Mouse (Mus musculus) gonadal fat pad, adult 2 months (tissue): ENCODE measurements around the gene Scn11a. TPM values are rescaled to one million over a fixed set of nuclear protein-coding genes. Genes with fewer than 3 reads are reported as not detected.

Source experiments
- DNase-seq: peaks from one replicate; pipeline ENCODE4 v3.0.0-alpha.2; 2012; ENCODE audit warnings: low read depth
- polyA plus RNA-seq: library from polyadenylated mRNA; depleted of rRNA; stranded (reverse); fragments of >200 nt; gene quantifications from 2 replicates; pipeline ENCODE4 v1.2.3, GENCODE M21; 2012; rRNA removed

Gene Scn11a
- polyA plus RNA-seq, result not detected in 2 replicates

DNA sequence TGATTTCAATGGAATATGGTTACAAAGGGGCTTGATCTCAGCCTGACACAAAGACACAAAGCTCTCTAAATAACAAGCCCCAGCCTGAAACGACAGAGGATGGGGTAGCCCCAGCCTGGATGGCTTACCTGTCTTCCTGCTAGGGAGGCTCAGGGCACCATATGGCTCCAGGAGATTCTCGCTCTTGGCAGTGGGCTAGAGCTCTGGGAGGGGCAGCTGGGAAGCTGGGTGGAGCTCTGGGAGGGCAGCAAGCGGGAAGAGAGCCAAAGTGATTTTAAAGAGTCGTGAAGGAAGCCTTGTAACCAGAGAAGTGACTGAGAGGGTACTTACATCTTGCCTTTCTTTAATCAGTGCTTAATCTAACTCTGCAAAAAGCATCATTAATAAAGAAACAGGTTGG lies at the start of gene Scn11a:
Scn11a (minus strand) TSS at position 160 of the 400 bp plus-strand sequence.
- DNase-seq, result no peak

DNA sequence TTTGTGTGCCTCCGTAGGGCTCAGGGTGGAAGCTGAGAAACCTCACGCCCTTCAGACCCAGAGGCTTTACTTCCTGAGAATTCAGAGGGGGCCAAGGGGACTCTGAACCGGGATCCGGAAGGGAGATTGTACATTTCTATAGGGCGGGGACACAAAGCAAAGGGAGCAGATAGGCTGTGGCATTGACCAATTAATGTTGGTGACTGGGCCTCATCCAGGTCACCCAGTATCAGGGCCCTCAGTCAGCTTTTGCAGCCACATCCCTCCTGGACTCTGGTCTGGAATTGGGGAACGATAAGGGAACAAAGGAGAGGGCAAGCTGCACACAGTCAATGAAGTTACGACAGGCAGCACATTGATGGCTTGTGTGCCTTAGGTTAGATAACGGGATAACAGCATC lies 28.9 kb upstream of the Scn11a start:
- no peak for DNase-seq

DNA sequence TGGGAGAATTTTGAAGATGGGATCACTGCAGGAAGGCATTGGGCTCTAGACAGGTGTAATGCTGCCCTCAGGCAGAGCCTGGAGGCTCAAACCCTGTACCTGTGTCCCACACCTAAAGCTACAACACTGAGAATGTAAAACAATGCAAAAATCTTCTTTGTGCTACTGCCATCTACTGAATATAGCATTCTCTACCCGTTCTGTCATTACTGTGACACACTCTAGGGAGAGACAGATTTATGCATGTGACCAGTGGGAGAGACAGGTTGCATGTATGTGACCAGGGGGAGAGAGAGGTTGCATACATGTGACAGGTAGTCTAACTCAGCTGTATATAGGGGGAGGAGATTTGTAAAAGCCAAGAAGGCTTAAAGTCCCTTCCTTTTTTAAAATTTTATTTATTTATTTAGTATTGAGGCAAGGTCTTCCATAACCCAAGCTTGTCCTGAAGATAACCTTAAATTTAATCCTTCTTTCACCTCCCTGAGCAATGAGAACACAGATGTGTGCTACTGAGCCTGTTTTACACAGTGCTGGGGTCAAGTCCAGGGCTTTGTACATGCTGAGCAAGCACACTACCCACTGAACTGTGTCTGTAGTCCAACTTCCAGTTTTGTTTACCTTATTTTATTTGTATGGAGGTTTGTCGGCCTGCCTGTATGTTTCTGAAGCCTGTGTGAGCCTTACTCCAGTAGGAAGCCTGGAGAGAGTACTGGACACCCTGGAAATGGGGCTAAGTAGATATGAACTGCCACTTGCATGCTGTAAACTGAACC lies 28.0 kb upstream of the Scn11a start:
- no peak for DNase-seq

DNA sequence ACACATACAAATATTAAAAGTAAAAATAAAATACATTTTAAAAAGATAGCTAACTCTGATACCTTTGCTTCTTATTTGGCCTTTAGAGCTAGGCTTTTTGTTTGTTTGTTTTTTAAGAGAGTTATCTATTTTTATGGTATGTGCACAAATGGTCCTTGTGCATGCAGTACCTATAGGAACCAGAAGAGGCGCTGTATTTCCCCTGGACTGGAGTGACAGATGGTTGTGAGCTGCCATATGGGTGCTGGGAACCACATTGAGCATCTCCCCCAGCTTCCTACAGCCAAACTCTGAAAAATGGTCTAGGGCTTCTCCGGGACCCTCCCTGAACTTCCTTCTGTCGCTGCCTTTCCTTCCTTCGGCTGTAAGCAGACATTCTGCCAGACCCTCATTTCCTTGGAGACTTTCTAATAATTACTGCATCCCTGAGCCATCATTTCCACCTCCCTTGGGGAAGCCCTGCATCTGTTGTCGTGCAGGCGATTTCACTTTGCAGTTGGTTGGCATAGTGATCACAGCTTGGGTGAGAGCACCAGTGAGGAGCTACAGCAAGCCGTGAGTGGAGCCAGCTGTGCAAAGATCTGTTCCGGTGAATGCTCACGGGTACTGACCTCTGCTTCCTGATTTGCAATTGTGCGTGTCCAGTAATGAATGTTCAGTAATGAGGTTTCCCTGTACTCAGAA lies 27.2 kb upstream of the Scn11a start:
- DNase-seq, result no peak

DNA sequence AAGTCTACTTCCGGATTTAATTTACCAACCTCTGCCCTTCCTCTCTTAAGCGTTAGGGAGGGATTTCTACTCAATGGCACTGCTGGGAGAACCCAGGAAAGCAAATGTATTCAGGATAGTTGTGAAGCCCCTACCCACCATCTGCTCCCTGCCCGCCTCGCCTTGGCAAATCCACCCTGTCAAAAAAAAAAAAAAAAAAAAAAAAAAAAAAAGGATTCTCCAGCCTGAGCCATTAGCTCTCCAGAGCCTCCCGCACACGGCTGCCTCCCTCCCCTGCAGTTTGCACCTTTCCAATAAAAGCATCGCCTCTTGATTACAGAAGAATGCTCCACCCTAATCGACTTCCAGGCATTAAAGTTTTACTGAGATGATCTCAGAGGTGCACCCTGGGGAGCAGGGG lies 24.0 kb upstream of the Scn11a start:
- no peak for DNase-seq

DNA sequence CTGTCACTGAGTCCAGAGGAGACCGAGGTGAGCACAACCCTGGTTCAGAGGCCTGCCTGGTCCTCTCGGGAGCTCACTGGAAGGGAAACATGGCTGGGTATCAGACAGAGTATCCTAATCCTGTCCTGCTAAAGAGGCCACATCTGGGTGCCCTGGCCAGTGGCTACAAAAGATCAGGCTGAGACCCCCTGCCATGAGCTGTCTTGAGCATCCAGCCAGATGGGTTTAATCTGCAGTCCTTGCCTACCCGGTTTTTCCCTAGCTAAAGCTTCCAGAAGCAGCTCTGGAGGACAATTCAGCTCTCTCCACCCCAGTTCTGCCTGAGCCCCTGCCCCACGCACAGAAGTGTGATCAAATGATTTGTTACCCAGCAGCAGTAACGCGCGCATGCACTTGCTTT lies 23.4 kb upstream of the Scn11a start:
- no peak for DNase-seq

DNA sequence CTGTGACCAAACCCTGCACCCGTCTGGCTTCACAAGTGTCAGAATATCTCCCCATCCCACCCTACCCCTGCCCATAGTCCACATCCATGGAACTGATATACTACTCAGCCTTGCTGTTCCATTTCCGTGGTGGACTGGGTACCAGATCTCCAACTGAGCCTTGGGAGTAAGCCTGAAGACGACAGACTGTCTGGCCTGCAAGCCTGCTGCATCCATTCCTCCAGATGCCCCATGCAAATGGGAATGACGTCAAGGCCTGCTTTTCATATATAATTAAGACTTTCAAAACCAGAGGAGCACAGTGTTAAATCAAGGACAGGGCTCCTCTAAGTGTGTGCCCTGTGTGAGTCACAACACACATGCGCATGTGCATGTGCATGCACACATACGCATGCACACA lies 21.9 kb upstream of the Scn11a start:
- DNase-seq, result no peak

DNA sequence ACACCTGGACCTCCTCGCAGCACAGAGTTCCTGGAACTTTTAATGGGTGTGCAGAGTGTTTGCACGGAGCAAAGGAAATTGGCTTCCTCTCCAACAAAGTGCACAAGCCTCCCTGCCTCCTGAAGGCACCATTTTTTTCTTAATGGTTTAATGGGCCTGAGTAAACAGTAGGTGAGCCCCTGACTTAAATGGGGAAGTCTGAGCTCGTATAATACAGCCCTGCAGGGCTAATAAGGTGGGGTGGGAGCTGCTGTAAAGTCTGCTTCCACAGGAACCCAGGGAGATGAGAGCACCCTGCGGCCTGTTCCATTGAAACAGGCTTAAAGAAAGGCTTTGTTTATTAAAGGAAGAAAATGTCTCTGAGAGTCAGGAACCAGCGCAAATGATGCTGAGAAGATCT lies 19.5 kb upstream of the Scn11a start:
- DNase-seq, result no peak

DNA sequence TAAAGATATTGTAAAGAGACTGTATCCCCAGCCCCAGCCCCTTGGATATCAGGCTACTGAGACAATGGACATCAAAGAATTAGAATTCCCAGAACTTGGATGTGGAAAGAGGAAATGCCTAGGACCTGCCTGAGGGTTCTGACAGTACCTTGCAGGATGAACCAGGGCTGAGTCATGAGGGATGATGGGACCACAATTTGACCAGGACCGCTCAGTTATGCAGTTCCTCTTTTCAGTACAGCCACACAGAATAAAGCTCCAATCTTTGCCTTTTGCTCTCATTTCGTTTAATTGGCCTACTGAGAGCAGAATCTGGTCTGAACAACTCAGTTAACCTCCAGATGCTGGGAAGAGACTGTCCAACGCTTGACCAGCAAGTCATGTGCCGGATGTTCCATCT lies 18.3 kb upstream of the Scn11a start:
- no peak for DNase-seq

DNA sequence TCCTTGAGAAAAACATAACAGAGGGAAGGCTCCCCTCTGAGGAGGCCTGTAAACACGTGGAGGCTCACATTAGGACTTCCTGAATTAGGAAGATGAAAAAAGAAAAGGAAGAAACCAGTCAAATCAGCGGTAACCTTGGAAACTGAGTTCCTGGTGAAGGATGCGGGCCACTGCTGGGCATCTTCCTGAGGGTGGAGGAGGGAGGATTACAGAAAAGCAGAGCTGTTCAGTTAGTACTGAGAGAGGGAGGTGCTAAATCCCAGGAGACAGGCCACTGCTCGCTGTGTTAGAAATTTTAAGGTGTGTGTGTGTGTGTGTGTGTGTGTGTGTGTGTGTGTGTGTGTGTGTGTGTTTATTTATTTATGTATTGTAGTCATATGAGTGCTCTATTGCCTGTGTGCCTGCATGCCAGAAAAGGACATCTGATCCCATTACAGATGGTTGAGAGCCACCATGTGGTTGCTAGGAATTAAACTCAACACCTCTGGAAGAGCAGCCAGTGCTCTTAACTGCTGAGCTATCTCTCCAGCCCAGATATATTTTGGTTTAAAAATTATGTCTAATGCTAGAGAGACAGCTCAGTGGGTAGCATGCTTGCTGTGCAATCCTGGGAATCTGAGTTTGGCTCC lies 17.4 kb upstream of the Scn11a start:
- no peak for DNase-seq

DNA sequence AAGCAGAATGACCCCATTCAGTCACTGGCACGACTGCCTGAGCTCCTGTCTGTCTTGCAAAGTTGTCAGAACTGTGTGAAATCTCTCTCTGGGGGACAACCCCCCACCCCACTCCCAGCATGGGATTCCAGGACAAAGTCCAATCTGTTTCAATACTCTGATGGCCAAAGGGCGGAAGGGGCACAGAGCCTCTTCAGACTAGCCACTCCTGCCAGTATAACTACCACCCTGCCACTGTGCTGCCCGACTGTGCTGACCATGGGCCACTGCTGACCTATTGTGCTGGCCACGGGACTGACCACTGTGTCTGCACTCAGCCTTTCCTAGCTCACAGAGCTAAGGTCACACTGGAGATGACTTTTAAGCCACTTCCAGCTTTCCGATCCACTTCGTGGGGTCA lies 16.8 kb upstream of the Scn11a start:
- no peak for DNase-seq

DNA sequence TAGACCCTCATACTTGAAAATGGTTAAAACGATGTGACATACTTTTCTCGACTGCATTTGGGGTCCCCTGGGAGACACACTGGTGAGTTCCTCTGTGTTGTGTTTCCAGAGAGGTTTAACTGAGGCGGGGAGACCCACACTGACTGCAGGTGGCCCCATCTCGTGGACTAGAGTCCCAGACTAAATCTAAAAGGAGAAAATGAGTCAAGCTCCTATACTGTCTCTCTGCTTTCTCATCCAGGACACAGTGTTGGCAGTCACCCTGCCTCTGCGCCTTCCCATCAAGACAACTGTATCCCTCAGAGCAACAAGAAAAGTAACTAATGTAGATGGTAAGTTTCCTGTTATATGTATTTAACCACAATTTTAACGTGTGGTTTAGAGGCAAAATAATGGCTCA lies 15.9 kb upstream of the Scn11a start:
- DNase-seq, result no peak

DNA sequence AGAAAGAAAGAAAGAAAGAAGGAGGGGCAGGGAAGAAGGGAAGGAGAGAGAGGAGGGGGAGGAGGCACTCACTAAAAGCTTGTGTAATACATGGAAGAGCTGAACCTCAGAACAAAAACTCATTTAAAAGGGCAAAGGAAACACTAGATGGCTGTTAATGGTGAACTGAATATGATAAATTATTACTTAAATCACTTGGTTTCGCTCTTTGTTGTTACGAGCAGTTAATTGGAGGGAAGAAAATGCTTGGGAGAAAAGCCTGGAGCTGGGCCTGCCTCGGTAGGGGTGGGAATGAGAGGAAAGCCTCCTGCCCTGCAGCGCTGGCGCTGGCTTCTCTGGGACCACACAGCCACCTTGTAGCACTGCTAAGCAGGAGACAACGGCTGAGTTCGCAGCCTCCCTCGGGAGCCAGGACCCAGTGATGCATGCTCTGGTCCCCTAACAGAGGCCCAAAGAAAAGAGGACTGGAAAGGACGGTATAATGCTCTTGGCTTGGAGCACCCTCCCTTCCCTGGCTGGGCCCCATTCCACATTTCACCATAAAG lies 10.4 kb upstream of the Scn11a start:
- DNase-seq, result no peak

DNA sequence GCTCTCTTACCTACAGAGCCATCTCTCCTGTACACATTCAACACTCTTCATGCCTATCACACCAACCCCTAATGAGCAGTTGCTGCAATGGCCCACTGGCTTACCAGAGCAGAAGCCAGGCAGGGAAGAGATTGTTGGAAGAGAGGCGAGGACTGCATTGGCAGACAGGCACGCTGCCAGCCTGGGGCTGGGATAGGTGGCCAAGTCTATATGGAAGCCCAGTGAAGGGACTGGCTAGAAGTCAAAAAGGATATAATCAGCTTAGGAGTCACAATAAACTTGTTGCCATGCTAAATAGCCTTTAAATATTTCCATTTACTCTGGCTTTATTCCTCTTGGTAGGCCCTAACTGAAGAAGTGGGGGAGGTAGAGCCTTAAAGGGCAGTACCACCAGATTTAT lies 5.7 kb upstream of the Scn11a start:
- no peak for DNase-seq

DNA sequence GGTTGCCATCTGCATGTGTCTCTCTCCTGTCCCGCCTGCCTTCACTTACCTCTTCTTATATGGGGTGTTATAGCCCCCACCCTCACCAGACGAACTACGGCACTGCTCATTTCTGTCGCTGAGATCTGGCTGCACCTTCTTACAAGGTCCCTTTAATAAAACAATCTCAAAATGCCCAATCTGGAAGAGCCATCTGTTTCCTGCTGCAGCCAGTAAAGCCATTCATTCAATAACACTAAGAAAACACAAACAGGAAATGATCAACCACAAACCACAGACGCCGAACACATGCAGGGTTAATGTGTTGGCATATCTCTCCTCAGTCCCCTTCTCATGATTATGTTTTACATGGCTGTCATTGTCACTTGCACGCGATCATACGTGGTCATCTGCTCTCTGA lies 1.5 kb downstream of the Scn11a start:
- DNase-seq, result no peak

DNA sequence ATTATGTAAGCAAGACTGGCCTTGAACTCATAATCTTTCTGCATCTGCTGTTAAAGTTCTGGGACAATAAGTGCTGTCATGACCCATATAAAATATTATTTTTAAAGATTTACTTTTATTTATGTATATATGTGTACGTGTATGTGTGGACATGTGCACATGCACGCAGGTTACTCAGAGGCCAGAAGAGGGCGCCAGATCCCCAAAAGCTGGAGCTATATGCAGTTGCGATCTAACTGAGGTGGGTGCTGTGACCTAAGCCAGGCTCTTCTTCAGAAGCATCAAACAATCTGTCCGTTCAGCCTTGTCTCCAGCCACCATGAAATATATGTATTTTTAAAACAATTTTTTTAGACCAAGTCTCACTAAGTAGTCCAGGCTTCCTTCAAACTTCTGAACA lies 11.6 kb downstream of the Scn11a start:
- no peak for DNase-seq

DNA sequence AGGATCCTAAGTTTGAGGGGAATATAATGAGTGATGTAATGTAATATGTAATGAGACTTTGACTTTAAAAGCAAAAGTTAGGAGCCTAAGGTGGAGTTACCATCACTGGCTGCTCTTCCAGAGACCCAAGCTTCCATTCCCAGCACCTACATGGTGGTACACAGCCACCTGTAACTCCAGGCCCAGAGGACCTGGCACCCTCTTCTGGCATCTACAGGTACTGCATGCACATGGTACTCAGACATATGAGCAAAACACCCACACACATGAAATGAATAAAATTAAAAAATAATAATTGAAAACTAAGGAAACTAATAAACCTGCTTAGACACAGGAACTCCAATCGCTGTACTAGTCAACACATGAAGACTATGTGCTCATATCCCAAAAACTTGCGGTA lies 18.8 kb downstream of the Scn11a start:
- DNase-seq, result no peak

DNA sequence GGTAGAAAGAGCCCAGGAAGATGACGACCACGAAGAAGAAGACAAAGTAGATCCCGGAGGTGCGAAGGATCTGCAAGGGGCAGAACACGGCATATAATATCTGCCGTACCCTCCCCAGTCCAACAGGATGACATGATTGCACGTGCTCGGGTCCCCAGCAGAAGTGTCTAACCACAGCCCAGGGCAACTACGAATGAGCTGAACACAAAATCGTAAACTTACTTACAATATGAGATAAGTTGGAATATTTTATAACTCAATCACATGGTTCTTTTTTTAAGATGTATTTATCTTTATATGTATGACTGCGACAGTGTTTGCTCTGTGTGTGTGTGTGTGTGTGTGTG lies 20.8 kb downstream of the Scn11a start:
- no peak for DNase-seq

DNA sequence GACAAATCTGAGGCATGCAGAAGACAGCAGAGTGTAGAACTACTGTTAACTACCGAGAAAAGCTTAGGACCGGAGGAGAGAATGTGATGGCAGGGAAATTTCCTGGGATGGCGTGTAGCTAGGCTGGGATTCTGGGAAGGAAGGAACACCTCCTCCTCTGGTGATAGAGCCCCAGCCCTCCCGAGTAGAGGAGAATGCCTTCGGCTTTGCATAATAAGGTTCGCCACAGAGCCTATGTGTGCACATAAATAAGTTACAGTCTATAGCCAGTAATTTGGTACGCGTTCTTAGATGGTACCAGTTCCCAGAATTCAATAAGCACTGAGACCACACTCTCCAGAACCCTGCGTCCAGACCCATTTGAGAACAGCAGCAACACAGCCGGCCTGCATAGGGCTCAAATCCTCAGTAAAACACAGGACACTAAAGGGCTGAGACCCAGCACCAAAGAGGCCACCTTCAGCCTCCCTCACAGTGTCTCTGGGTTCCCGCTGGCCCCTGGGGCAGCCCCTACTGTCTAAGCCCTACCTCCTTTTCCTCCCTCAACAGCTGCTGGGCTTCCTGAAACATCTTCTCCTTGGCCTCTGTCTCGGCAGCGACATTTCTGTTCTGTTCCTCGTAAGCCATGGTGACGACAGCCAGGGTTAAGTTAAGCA lies 21.3 kb downstream of the Scn11a start:
- no peak for DNase-seq

DNA sequence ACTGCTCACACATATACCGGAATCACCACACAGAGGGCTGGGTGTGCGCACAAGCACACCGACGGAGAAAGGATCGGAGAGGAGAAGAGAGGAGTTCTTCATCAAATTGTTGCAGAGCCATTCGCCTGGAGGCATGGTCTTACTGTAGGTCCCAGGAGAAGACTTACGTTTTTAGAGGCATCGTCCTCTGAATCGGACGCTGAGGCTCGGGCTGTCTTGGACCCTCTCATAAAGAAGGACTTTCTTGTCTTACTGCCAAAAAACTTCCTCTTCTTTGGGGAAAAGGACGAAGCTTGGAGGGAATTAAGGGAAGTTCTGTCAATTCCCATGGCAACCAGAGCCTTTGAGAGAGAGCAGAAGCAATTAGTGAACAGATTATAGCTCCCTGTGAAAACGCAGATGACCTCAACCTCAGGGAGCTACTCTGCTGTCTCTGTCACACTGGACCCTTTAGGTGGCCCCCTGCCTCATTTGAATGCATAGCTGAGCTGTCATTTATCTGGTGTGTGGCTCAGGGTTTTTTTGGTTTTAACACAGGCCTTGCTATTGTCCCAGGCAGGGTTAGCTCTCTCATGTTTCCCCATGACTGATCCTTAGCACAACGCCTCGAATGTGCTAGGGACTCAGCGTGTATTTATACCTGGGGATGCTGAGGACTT lies 22.0 kb downstream of the Scn11a start:
- no peak for DNase-seq

DNA sequence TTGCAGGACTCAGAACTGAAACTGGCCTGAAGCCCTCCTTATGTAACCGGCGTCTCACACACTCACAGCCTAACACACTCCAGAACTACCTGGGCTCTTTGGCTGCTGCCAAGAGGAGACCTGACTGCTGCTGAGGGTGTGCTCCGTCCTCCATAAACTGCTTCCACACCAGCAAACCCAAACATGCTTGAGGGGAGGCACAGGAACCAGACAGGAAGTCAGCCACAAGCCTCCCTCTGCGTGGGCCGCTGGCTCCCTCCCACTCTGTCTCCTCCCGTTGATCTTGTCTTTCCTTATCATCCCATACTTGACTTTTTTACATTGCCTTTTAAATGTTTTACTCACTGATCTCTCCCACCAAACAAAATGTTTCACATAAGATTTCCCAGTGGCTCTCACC lies 23.8 kb downstream of the Scn11a start:
- no peak for DNase-seq

DNA sequence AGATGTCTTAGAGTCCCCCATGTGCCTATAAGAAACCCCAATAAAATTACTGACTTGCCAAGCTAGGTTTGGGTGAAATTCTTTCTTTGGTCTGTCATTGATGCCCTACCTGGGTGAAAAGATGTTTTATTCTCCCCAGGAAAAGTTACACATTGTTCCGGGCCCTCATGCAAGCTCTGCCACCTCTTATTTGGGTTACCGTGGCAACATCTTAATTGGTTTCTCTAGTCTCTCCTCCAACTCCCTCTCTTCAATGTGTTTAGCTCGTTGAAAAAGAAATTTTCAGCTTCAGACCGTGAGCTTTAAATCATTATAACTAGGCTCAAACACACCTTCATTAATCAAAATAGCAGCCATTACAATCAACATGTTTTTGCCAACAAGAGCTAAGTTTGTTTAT lies 28.5 kb downstream of the Scn11a start:
- no peak for DNase-seq
